Mouse (Mus musculus) ovary, postnatal 36 days (tissue): ENCODE measurements around the gene Naglu.

Experiments used
- DNase-seq: peaks from one replicate; pipeline ENCODE4 v3.0.0; 2022; ENCODE audit warnings: low spot score, mixed read lengths

Naglu gene

DNA sequence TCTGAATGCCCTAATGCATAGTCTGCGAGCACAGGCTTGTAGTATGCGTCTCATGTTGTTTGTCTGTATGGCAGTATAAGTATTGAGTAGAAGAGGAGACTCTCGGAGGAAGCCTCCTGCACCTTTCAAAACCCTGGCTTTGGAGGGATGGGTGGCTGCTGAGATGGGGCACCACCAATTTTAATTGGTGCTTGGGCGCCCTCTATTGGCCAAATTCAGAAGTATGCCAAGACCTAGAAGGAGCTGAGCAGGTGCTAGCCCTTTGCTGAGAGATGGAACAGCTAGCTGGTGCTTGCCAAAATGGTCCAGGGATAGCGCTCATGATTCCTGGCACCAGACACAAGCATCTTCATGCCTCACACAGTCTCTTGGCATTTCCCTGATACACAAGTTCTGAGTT, 12.0 kb upstream of the Naglu start:
- peak; percentile 81 for DNase-seq

DNA sequence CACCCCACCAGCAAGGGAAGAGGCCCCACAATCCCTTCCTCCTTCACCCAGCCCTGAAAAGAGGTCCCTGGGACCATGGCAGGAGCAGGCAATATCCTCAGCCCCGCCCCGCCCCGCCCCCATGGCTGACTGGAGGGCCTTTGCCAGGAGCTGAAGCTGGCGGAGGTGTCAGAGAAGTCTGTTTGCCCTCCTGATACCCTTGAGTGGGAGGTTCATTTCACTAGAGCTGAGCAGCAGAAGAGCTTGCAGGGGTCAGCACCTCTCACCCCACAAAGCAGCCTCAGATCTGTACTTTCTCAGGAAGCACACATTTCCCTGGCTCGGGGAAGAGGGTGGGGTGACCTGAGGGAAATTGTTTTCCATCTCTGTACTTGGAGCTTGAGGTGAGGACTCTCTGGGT, 11.1 kb upstream of the Naglu start:
- no peak for DNase-seq

GRCm38 (mm10) chr11:101059473-101059872, 10.3 kb upstream of the Naglu start:
- DNase-seq, result no peak

GRCm38 (mm10) chr11:101060126-101060525, 9.7 kb upstream of the Naglu start:
- DNase-seq, result peak; percentile 77

DNA sequence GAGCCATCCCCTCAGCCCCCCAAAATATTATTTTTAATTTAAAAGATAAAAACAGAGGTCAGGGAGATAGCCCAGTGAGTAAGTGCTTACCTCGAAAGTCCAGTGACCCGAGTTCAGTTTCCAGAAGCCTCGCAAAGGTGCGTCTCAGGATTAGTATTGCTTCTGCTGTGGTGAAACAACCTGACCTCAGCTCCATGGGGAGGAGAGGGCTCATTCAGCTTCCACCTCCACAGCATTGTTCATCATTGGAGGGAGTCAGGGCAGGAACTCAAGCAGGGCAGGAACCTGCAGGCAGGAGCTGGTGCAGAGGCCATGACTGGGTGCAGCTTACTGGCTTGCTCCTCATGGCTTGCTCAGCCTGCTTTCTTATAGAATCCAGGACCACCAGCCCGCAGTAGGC, 8.8 kb upstream of the Naglu start:
- no peak for DNase-seq

GRCm38 (mm10) chr11:101062165-101062884, 7.5 kb upstream of the Naglu start:
- DNase-seq, result no peak

DNA sequence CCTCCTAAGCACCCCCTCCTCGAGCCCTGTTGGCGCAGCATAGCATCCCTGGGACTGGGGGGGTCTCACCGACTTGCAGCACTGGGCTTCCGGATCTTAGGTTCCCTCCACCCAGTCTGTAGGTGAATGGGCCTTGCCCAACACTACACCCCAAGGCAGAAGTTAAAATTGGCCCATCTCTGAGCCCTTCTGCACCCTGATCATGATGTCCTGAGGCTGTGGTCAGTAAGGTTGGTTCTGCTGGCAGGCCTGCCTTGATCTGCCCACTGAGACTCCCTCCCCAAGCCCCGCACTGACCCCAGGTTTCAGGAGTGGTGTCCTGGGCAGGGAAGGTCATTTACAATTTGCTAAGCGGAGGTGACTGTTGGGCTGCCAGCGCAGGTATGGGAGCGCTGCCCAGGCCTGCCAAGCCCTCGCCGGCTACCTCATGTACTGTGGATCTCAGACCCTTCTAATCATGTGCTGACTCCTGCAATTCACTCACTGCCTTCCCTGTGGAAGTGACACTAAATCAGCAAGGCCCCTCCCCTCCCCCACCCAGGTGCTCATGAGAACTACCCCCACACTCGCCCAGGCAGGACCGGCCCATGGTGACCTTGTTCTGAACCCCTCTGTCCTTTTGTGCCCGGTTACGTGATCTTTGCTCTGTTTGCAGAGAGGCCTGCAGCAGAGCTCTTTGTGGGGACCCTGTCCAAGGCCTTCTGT, 6.7 kb upstream of the Naglu start:
- DNase-seq, result peak; percentile 47

- DNase-seq, result peak; percentile 82
Measured at GRCm38 (mm10) chr11:101063676-101064327, 6.0 kb upstream of the Naglu start.

GRCm38 (mm10) chr11:101064462-101064861, 5.3 kb upstream of the Naglu start:
- no peak for DNase-seq

GRCm38 (mm10) chr11:101065002-101065401, 4.8 kb upstream of the Naglu start:
- DNase-seq, result no peak

DNA sequence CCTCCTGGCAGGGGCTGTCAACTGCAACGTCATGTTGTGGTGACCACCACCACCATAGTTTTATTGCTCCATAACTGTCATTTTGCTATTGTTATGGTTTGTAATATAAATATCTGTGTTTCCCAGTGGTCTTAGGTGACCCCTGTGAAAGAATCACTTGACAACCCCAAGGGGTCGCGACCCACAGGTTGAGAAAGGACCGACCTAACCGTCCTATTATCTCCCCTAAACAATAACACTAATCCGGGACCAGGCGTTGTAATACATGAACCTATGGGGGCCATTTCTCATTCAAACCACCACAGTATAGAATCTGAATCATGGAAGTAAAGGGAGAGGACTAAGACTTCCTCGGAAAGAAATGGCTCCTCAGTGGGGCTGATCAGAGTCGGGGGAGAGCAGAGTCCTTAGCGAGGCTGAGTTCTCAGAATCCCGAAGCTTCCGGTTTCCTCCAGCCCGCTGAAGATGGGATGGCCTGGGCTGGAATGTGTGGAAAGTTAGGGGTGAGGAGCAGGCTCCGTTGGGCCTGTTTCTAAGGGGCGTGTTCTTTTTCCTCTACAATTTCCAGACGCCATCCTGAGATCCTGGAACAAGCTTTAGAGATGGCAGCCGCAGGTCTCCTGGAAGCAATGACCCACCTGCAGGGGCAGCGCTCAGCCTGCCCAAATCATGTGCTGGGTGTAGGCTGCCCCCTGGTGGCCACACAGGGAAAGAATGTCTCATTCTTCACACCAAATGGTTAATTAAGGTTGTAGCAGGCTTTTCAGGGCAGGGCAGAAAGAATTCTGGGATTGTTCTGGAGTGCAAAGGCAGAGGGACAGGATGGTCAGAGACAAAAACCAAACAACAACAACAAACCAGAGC, 3.0 kb upstream of the Naglu start:
- DNase-seq, result peak; percentile 83

GRCm38 (mm10) chr11:101070189-101070527, 346 bp downstream of the Naglu start:
- no peak for DNase-seq

GRCm38 (mm10) chr11:101070987-101071386, 1.2 kb downstream of the Naglu start:
- no peak for DNase-seq

- DNase-seq, result no peak
Measured at GRCm38 (mm10) chr11:101071810-101072428, 2.1 kb downstream of the Naglu start.

- peak; percentile 76 for DNase-seq
Measured at GRCm38 (mm10) chr11:101078121-101078520, 8.3 kb downstream of the Naglu start, which contains the start of gene Hsd17b1. Gene Hsd17b1 (plus strand): TSS chr11:101078411.

- no peak for DNase-seq
Measured at GRCm38 (mm10) chr11:101079746-101080145, 9.9 kb downstream of the Naglu start.

GRCm38 (mm10) chr11:101080421-101080820, 10.6 kb downstream of the Naglu start:
- no peak for DNase-seq

DNA sequence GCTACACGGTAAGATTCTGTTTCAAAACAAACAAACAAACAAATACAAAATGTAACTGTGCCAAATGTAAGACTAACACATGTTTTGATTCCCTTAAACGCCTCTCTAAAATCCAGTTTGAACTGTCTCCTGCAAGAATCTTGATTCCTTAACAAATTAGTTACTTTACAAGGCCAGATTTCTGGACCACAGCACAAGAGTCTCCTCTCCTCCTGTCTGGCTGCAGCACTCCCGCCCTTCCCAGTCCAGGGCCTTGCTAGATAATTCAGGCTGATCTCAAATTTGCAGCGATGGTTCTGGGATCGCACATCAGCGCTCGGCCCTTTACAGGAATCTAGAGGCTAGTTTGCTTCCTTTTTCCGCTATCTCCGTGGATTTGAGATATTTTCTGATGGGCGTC, 11.8 kb downstream of the Naglu start:
- DNase-seq, result no peak

- peak; percentile 81 for DNase-seq
Measured at GRCm38 (mm10) chr11:101082208-101083082, 12.6 kb downstream of the Naglu start, which contains the start of gene Coasy. Gene Coasy (plus strand): TSS chr11:101082565.

DNA sequence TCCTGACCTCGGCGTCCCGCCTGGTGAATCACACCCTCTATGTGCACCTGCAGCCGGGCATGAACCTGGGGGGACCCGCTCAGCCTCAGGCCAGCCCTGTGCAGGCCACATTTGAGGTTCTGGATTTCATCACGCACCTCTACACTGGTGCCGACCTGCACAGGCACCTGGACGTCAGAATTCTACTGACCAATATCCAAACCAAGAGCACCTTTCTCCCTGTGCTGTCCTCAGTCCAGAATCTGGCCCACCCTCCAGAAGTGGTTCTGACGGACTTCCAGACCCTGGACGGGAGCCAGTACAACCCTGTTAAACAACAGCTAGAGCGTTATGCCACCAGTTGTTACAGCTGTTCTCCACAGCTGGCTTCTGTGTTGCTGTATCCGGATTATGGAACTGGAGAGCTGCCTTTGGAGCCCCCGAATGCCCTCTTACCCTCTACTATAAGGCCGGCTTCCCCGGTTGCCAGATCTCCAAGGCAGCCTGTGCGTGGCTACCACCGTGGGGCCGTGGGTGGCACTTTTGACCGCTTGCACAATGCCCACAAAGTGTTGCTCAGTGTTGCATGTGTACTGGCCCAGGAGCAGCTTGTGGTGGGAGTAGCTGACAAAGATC, 13.4 kb downstream of the Naglu start:
- no peak for DNase-seq
